Mouse (Mus musculus) Muller cell, postnatal 12 days (primary cell): Measurements from ENCODE around the gene Tcam1.
A peak's percentile ranks its signal among the peaks of the same experiment; 100 is the strongest.

Source experiments
- DNase-seq: peaks from one replicate; pipeline ENCODE4 v3.0.0-alpha.2; 2015; ENCODE audit errors: inconsistent ontology term

Gene Tcam1

GRCm38 (mm10) chr11:106273311-106273684, 3.2 kb upstream of the Tcam1 start:
- no peak for DNase-seq

DNA sequence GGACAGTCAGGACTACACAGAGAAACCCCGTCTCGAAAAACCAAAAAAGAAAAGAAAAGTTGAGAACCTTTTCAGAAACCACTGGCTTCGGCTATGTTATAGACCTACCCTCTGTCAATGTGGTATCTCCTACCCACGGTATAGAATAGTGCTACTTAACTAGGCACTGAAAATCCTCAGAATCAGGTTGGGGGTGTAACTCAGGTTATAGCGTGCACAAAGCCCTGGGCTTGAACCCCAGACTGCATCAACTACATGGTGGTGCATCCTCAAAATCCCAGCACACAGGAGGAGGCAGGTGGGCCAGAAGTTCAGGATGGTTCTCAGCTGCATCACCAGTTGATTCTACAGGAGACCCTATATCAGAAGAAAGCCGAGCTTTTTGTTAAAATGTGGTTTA, 2.7 kb upstream of the Tcam1 start:
- no peak for DNase-seq

GRCm38 (mm10) chr11:106274374-106274773, 2.1 kb upstream of the Tcam1 start:
- no peak for DNase-seq

- DNase-seq: no peak
Measured at GRCm38 (mm10) chr11:106274971-106275411, 1.5 kb upstream of the Tcam1 start.

DNA sequence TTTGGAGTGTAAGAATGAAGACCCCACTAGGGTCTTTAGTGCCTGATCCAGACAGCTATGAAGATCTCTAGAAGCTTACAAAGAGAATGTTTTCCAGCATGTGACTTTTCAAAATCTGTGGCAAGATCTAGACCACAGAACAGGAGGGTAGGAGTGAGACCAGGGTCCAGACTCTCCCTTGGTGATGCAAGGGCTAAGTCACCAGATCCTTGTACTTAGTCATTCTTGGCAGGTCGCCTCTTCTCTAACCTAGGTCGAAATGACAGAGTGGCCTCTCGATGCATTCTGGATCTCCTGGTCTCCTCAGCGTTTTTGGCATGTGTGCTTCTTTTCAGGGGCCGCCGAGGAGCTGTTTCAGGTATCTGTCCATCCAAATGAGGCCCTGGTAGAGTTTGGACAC, 6.0 kb downstream of the Tcam1 start:
- no peak for DNase-seq

- no peak for DNase-seq
Measured at GRCm38 (mm10) chr11:106283371-106283770, 6.9 kb downstream of the Tcam1 start.

DNA sequence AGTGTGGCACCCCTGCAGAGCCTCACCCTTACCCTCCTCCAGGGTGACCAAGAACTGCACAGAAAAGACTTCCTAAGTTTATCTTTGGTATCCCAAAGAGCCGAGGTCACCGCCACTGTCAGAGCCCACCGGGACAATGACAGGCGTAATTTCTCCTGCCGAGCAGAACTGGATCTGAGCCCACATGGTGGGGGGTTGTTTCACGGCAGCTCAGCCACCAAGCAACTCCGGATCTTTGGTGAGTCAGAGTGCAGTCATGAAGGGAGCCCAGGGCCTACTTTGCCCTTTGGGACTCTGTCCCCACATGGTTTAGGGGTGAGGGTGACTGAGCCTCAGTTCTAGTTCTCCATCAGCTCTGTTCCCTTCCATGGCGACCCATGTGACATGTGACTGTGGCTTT, 7.7 kb downstream of the Tcam1 start:
- no peak for DNase-seq

DNA sequence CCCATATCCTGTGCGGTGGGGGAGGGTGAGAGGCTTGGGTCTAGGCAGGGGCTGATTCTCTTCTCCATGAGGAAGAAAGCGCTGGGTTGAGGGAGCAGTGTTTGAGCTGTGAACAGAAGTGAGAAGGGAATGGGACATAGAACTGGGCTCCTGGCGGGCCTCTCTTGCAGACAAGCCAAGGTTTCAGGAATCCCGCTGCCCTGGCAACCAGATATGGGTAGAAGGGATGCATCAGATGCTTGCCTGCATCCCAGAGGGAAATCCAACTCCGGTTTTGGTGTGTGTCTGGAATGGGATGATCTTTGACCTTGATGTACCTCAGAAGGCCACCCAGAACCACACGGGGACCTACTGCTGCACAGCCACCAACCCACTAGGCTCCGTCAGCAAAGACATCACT, 9.7 kb downstream of the Tcam1 start:
- no peak for DNase-seq

- DNase-seq: peak; percentile 74
Measured at GRCm38 (mm10) chr11:106286987-106287386, 10.5 kb downstream of the Tcam1 start.

DNA sequence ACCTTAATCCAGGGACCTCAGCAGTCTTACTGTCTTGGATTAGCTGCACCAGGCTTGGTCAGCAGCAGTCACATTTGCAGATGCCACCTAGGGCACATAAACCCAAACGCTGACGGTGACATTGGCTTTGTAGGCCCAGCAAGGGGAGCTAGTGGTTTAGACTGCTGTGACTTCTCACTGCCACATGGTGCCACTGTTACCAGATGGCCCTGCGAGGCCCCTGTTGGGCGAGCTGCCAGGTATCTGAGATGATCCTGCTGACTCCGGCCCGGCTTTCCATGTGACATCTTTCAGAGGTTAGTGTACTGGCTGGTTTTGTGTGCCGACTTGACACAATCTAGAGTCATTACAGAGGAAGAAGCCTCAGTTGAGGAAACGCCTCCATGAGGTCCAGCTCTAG, 12.9 kb downstream of the Tcam1 start:
- peak; percentile 67 for DNase-seq

GRCm38 (mm10) chr11:106290376-106290775, 13.9 kb downstream of the Tcam1 start:
- DNase-seq: no peak

DNA sequence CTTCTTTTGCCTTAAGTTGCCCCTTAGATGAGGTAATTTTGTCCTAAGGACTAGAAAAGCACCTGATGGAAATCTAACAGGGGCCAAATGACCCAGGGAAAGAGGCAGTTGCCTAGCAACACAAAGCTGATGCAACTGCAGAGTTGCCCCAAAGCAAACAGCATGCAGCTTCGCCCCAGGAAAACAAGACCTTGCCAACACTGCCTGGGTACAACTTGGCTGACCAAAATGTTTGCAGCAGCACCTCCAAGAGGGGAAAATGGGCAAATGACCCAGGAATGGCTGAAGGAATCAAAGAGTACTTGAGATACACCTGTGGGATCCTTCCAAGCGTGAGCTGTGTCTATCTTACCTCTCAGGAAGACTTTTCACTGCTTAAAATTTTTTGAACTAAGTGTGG, 15.4 kb downstream of the Tcam1 start:
- no peak for DNase-seq

DNA sequence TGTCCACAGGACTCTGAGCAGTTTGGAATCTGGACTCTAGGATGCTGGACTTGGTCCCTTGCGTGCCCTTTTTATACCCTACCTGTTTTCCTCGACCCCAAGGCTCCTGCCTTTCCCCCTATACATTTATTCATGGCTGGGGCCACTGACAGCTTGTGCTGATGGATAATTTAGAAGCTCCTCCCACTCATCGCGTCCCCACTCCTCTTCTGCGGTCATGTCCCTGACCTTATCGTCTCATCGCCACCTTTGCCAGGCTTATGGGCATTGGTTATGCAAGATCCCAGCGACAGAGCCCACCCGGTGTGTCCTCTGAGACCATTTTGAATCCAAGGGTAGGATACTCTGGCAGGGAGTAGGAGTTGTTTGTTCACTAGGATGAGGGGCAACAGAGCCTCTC, 25.3 kb downstream of the Tcam1 start, which contains the start of gene Gh:
Gh (minus strand) TSS at position 101 of the 400 bp plus-strand sequence.
- no peak for DNase-seq

- peak; percentile 51 for DNase-seq
Measured at GRCm38 (mm10) chr11:106302634-106303033, 26.2 kb downstream of the Tcam1 start.

GRCm38 (mm10) chr11:106305348-106306064, 29.0 kb downstream of the Tcam1 start:
- DNase-seq: no peak

GRCm38 (mm10) chr11:106306065-106306385, 29.6 kb downstream of the Tcam1 start:
- DNase-seq: no peak

DNA sequence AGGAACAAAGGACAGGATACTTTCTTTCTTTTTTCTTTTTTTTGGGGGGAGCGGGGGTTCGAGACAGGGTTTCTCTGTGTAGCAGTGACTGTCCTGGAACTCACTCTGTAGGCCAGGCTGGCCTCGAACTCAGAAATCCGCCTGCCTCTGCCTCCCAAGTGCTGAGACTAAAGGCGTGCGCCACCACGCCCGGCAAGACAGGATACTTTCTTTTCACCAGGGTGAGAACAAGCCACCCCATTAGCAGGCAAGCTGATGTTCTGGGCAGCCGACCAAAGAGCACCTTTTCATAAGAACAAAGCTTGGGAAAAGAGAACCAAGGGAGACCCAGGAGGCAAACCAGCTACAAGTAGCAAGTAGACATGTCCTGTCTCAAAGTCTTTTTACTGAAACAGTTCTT, 30.3 kb downstream of the Tcam1 start:
- no peak for DNase-seq

DNA sequence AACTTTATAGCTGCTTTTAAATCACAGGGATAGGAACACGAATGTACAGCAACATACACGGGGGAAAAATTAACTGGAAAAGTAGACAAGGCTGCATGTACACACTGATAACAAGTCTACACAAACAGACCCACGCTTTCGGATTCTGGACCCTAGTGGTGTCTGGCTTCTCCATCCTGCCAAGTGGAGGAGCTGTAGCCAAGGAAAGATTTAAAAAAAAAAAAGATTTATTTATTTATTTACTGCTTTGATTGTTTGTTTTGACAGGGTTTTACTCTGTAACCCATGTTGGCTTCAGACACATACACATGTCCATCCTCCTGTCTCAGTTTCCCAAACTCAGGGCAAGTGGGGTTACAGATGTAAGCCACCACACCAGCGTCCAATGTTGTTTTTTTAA, 31.0 kb downstream of the Tcam1 start:
- no peak for DNase-seq

GRCm38 (mm10) chr11:106308162-106308561, 31.7 kb downstream of the Tcam1 start:
- DNase-seq: no peak

DNA sequence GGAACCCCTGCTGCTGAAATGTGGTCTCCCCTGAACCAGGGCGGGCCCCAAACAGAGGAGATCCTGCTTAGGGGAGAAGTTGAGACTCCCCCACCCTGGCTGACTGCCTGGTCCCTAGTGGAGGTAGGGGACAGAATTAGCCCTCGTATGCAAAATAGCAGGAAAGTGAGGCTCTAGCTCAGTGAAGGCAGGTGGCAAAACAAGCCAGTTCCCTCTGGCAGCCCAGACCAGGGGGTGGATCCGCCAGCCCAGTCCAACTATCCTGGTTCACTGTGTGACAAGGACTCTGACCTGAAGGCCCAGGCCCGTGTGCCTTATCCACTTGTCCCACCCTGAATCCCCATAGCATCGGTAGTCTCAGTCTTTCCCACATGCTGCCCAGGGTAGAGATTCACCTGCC, 33.7 kb downstream of the Tcam1 start:
- DNase-seq: no peak

DNA sequence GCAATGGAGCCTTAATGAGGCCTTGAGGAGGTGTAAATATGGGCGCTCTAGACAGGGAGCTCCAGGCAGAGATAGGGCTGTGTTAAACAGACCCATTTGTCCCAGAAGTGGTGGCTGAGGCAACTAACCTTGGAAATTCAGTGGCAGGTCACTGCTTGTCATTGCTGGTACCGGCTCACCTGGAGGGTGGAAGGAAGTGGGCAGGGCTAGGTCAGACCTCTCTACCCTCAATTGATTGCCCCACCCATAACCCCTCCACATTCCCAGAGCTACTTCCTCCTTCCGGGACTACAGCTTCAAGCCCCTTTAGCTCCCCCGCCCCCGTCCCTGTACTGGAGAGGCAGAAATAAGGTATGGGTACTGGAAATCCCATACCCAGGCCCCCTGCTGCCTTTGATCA, 37.1 kb downstream of the Tcam1 start:
- DNase-seq: no peak

GRCm38 (mm10) chr11:106314333-106314812, 37.9 kb downstream of the Tcam1 start, which contains the start of gene Cd79b:
Gene Cd79b, minus strand, starts transcription at chr11:106314762.
- DNase-seq: no peak

DNA sequence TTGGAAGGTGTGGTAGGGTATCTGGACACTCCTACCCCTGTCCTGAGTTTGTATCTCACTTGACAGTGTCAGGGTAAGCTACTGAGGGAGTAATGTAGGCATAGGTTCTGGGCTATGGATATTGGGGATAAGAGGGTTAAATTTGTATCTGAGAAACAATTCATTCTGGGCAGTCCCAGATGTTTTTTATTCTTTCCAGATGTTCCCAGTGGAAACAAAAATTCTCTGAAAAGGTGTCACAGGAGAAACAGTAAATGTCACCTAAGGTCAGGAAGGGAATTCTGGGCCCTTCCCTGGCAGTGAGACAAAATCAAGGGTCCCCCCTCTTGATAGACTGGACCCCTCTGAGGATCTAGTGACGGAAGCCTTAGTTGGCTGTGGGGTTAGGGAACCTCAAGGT, 39.9 kb downstream of the Tcam1 start:
- no peak for DNase-seq

GRCm38 (mm10) chr11:106317801-106318200, 41.3 kb downstream of the Tcam1 start:
- no peak for DNase-seq
